Mouse (Mus musculus) adrenal gland, adult 8-10 months (tissue): Measurements from ENCODE around the gene Olfr153. TPM values are rescaled to one million over a fixed set of nuclear protein-coding genes. Genes with fewer than 3 reads are reported as not detected.
"Not testable (repeated sequence)": the region's sequence is repeated elsewhere in the genome, so short reads cannot be mapped to it uniquely, and the experiment has no call there.

Source experiments
- DNase-seq: peaks from one replicate; pipeline ENCODE4 v3.0.0; 2022
- total RNA-seq, 4 experiments: library from RNA; stranded (reverse); gene quantifications; 2 replicates each; pipeline ENCODE4 v1.2.4; 2022

The Olfr153 gene
- total RNA-seq, result not detected

DNA sequence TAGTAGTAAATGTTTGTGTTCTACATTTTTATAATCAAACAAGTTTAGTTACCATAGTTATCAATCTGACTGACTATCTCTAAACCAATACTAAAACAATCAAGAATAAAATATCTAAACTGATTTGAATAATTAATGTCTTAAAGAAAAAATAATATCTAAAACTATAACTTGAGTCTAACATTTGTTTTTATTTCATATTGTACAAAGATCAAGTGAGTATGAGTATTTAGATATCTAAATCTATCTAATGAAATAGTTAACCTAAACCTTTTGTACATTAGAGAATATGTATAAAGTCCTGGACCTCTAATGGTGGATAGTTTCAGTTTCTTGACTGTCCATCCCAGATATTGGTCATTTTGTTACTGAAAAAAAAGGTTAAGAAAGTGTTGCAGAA lies at the start of gene Olfr153:
TSS of gene Olfr153 (plus strand) at position 301 of the 400 bp plus-strand sequence.
- DNase-seq, result no peak

- DNase-seq, result no peak
Observed at GRCm38 (mm10) chr2:87482276-87482675, 49.3 kb upstream of the Olfr153 start.

- DNase-seq, result not testable (repeated sequence)
Observed at GRCm38 (mm10) chr2:87496993-87497392, 34.6 kb upstream of the Olfr153 start, which contains the start of gene Pramel7. Gene Pramel7, minus strand, starts transcription at chr2:87497093.

DNA sequence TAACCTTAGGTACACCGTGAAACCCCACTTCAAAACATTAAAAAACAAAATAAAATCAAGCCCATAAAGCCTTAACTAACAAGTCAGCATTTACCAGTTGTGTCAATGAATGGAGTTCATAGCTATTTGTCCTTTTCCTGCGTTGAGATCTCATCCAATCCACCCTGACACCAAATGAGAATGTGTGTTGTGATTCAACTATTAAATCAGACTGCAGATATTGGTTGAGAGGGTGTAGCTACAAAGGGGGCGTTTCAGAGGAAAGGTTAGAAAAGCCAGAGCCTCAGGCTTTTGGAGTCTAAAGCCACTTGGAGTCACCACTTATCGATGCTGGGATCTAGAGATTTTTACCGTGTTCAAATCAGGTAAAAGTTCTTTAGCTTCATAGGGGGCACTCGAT lies 25.3 kb upstream of the Olfr153 start, which contains the start of gene Pramel6:
TSS of gene Pramel6 (plus strand) at position 301 of the 400 bp plus-strand sequence.
- no peak for DNase-seq

- DNase-seq, result no peak
Observed at GRCm38 (mm10) chr2:87515046-87515445, 16.6 kb upstream of the Olfr153 start.

GRCm38 (mm10) chr2:87515457-87516060 lies 16.0 kb upstream of the Olfr153 start:
- no peak for DNase-seq

- DNase-seq, result no peak
Observed at GRCm38 (mm10) chr2:87516581-87516980, 15.0 kb upstream of the Olfr153 start.

- no peak for DNase-seq
Observed at GRCm38 (mm10) chr2:87520651-87521050, 10.9 kb upstream of the Olfr153 start.

GRCm38 (mm10) chr2:87525899-87526616 lies 5.5 kb upstream of the Olfr153 start:
- DNase-seq, result not testable (repeated sequence)

DNA sequence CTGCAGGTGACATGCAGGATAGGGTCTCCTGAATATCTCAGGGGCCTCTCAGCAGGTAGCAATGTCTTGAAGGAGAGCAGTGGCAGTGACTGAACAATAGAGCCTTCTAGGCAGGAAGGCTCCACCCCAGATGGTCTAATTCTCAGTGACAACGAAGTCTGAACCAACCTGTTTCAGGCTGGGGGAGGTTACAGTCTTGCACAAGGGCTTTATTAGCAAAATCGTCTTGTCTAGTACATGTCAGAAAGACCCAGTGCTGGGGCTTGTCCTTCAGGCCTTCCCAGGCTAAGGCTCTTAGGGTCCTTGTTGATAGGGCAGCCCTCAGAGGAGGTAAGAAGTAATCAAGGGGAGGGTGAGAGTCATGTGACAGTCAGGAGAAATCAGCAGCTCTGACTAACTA lies 3.2 kb downstream of the Olfr153 start:
- no peak for DNase-seq

DNA sequence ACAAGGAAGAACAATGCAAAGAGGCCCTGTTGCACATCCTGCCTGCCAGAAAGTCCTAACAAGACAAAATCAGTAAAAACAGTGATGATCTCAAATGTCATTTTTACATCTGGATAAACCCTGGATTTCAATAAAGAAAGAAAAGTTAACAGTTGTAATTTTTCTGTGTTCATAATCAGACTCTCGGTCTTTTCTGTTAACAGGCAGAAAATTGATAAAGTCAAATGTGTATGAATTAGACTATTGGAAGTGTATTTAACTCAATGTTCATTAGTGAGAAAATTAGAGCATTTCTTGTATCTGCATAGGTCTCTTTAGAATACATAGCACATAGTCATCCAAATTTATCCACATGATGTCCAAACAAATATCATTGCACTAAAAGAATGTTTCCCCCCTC lies 13.8 kb downstream of the Olfr153 start, which contains the start of gene Olfr1128:
TSS of gene Olfr1128 (minus strand) at position 101 of the 400 bp plus-strand sequence.
- no peak for DNase-seq

DNA sequence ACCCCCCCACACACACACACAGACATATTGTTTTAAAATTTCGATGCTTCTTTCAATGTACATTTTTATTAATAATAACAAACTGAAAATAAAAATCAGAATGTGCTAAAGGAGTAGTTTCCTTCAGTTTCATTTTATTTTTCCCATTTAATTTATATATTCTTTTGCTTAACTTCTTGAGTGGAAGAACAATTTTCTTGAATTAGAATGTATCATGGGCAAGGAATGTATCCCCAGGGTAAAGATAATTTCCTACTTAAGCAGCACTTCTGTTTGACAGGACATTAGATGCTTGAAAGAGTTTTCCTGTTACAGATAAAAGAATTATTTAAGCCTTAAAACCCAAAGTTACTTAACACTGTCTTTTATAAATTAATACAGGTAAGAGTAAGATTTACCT lies 42.0 kb downstream of the Olfr153 start, which contains the start of gene Olfr1129:
TSS of gene Olfr1129 (plus strand) at position 301 of the 400 bp plus-strand sequence.
- not testable (repeated sequence) for DNase-seq

Other genes with a start within 250 kb of the Olfr153 start
- not detected for gene Olfr1118, start 224.2 kb upstream of the Olfr153 start, total RNA-seq
- gene Olfr1120, start 177.0 kb upstream of the Olfr153 start, total RNA-seq, result not detected
- not detected for gene Olfr1121, start 161.9 kb upstream of the Olfr153 start, total RNA-seq
- under 1 TPM in 1 of 4 experiments, not detected in 3; 0.12 TPM for gene Olfr1122, start 145.9 kb upstream of the Olfr153 start, total RNA-seq
- not detected for gene Olfr1123, start 115.2 kb upstream of the Olfr153 start, total RNA-seq
- not detected for gene Olfr1124, start 101.5 kb upstream of the Olfr153 start, total RNA-seq
- not detected for gene Olfr1126, start 77.8 kb upstream of the Olfr153 start, total RNA-seq
- not detected for gene Pramel7, start 34.7 kb upstream of the Olfr153 start, total RNA-seq
- not detected for gene Pramel6, start 25.2 kb upstream of the Olfr153 start, total RNA-seq
- not detected for gene Olfr1128, start 13.7 kb downstream of the Olfr153 start, total RNA-seq
- gene Olfr1129, start 42.1 kb downstream of the Olfr153 start, total RNA-seq, result not detected
- gene Olfr1130, start 74.4 kb downstream of the Olfr153 start, total RNA-seq, result not detected
- gene Olfr1131, start 95.3 kb downstream of the Olfr153 start, total RNA-seq, result not detected
- gene Olfr1132, start 105.7 kb downstream of the Olfr153 start, total RNA-seq, result not detected
- gene Olfr1133, start 115.6 kb downstream of the Olfr153 start, total RNA-seq, result not detected
- gene Olfr1134, start 126.7 kb downstream of the Olfr153 start, total RNA-seq, result not detected
- gene Olfr1135, start 141.9 kb downstream of the Olfr153 start, total RNA-seq, result not detected
- not detected for gene Olfr1136, start 162.2 kb downstream of the Olfr153 start, total RNA-seq
- not detected for gene Olfr1137, start 181.4 kb downstream of the Olfr153 start, total RNA-seq
- not detected for gene Olfr1138, start 208.2 kb downstream of the Olfr153 start, total RNA-seq
- gene Olfr1140, start 212.0 kb downstream of the Olfr153 start, total RNA-seq, result not detected
- gene Olfr1141, start 222.2 kb downstream of the Olfr153 start, total RNA-seq, result not detected
- gene Olfr152, start 247.7 kb downstream of the Olfr153 start, total RNA-seq, result not detected